Mouse (Mus musculus) layer of hippocampus, adult 8-10 months (tissue): ENCODE measurements around the gene Abca5. TPM values are rescaled to one million over a fixed set of nuclear protein-coding genes. Genes with fewer than 3 reads are reported as not detected.

Source experiments
- total RNA-seq, 4 experiments: library from RNA; stranded (reverse); gene quantifications; 2 replicates each; pipeline ENCODE4 v1.2.4; 2022

The Abca5 gene
- total RNA-seq, 4 experiments from 2014 or later: 35.1 to 50.5 (median 39.3) TPM

Other genes with a start within 250 kb of the Abca5 start
- gene Abca8a, start 241.7 kb downstream of the Abca5 start, total RNA-seq: 10 to 100 TPM in 2 of 4 experiments, 1 to 10 TPM in 2; 7.5 to 17.7 (median 12.2) TPM
- 10 to 100 TPM in 2 of 4 experiments, 1 to 10 TPM in 2; 7.1 to 17.0 (median 10.4) TPM for gene Abca9, start 169.5 kb downstream of the Abca5 start, total RNA-seq
- gene Abca6, start 85.9 kb downstream of the Abca5 start, total RNA-seq: 1 to 10 TPM; 2.1 to 2.8 (median 2.3) TPM
- gene Map2k6, start 61.4 kb upstream of the Abca5 start, total RNA-seq: 10 to 100 TPM; 28.0 to 37.1 (median 32.3) TPM